Mouse (Mus musculus): ENCODE measurements around the gene Abhd16b. TPM values are rescaled to one million over a fixed set of nuclear protein-coding genes. Genes with fewer than 3 reads are reported as not detected.

The Abhd16b gene
- total and polyA plus RNA-seq, 3 experiments: 0.08 TPM; not detected in 2

DNA sequence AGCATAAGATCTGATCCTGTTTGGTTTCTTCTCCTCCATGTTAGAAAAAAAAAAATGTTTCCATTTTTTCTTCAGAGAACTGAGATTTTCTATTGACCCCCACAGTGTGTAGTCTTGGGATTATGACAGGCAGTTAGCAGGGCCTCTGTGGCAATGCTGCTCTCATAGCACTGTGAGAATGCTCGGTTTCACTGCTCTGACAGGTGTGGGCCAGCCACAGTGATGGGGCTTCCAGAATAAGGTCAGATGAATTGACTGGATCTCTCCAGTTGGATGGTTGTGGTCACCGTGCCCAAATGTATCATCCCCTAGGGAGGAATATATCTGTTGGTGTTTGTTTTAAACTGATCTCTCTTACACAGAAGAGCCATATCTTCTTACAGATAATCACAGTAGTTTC lies 16.2 kb downstream of the Abhd16b start (continued):
- no peak for TF ChIP-seq JUND (IDR thresholded peaks at IDR 0.05; ENCODE audit: low read depth, low read length)
- no peak for TF ChIP-seq KAT2A (conservative IDR thresholded peaks at IDR 0.05; ENCODE audit: low read depth, low read length)
- no peak for TF ChIP-seq ZC3H11A (IDR thresholded peaks at IDR 0.05; ENCODE audit: low read depth, low read length)

DNA sequence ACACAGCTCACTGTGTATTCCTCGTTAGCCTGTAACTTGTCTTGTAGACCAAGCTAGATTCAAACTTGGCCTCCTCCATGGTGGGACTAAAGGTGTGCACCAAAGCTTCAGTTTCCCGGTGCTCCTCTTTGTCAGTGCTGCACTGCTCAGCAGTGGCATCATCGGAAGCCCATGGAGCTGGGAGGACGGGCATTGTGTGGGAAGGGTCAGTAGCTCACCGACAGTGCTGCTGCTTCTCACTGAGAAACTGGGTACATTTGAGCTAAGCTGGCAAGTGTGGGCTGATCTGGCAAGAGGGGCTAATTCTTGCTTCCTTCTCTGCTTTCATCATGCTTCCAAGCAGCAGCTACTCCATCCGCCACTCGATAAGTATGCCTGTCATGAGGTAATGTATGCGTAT lies 18.2 kb downstream of the Abhd16b start:
- Histone ChIP-seq H3K79me2 (ENCODE audit: control insufficient read depth, insufficient read depth, low read length, poor library complexity) (no peaks in the 10 kb centered on the region), H3K4me1 (ENCODE audit: control insufficient read depth in 1 of 2, insufficient read depth in 2 of 2, low read length in 2 of 2) (no peaks in the 10 kb centered on the region), H3K36me3 (ENCODE audit: control insufficient read depth in 1 of 2, insufficient read depth in 2 of 2, low read length in 2 of 2) (peaks cover 0 to 54% of the 10 kb centered on the region in 2 experiments; a peak in 2 of 4 replicates), H3K4me3 (ENCODE audit: control insufficient read depth in 1 of 2, insufficient read depth in 1 of 2, low read depth in 2 of 2, low read length in 2 of 2) (no peak overlapping the region), H3K9me3 (replicated peaks; ENCODE audit: insufficient read depth, low read length) (no peaks in the 10 kb centered on the region), H3K27me3 (ENCODE audit: control insufficient read depth in 1 of 2, insufficient read depth in 2 of 2, low read length in 2 of 2) (no peaks in the 10 kb centered on the region), H3K27ac (ENCODE audit: control insufficient read depth, low read depth, low read length) (no peak overlapping the region), H3K9ac (ENCODE audit: control insufficient read depth, low read depth, low read length, poor library complexity, severe bottlenecking) (no peak overlapping the region)
- TF ChIP-seq JUND (IDR thresholded peaks at IDR 0.05; ENCODE audit: low read depth, low read length) (no peak), MYC (IDR thresholded peaks at IDR 0.05; ENCODE audit: low read depth, low read length) (no peak)
- DNase-seq (ENCODE audit: low read depth, low spot score): no peak

DNA sequence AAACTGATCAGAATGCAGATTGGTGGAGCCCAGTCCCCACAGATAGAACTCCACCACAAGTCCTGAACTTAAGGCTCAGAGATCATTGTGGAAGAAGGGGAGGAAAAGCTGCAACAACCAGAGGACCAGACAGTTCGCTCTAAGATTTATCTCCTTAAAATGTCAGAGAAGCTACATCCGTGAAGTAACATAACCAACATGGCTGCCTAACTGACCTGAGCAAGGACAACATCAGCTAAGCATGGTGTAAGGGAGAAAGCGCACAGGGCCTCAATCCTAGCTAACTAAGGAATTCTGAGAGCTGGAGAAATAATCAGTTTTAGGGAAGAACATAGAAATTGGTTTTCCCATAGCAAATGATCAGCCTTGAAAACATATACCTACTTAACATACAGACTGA lies 26.2 kb downstream of the Abhd16b start:
- peaks cover 10 to 14% of the 10 kb centered on the region in 2 experiments for H3K4me1 ChIP-seq (ENCODE audit: control insufficient read depth in 1 of 2, insufficient read depth in 2 of 2, low read length in 2 of 2)
- peak overlapping the region; percentile 89 for H3K27ac ChIP-seq (ENCODE audit: control insufficient read depth, low read depth, low read length)
- no peaks in the 10 kb centered on the region for H3K27me3 ChIP-seq (ENCODE audit: control insufficient read depth in 1 of 2, insufficient read depth in 2 of 2, low read length in 2 of 2)
- peak overlapping the region; percentile 87 for H3K9ac ChIP-seq (ENCODE audit: control insufficient read depth, low read depth, low read length, poor library complexity, severe bottlenecking)
- H3K9me3 ChIP-seq (replicated peaks; ENCODE audit: insufficient read depth, low read length): no peaks in the 10 kb centered on the region
- peak; percentile 39 for DNase-seq (ENCODE audit: low read depth, low spot score)
- H3K79me2 ChIP-seq (ENCODE audit: control insufficient read depth, insufficient read depth, low read length, poor library complexity): peaks cover 36% of the 10 kb centered on the region
- H3K4me3 ChIP-seq (ENCODE audit: control insufficient read depth in 1 of 2, insufficient read depth in 1 of 2, low read depth in 2 of 2, low read length in 2 of 2): peak overlapping the region; percentile 42 to 82
- TF ChIP-seq MAZ (IDR thresholded peaks at IDR 0.05; ENCODE audit: low read depth, low read length) (no peak), CTCF (IDR thresholded peaks at IDR 0.05 in 2 of 3, conservative IDR thresholded peaks at IDR 0.05 in 1 of 3; ENCODE audit: control insufficient read depth in 1 of 3, insufficient read depth in 1 of 3, low read depth in 2 of 3, low read length in 3 of 3, poor library complexity in 1 of 3, severe bottlenecking in 1 of 3) (no peak), SMC3 (IDR thresholded peaks at IDR 0.05; ENCODE audit: low read depth, low read length) (no peak), MAX (IDR thresholded peaks at IDR 0.05; ENCODE audit: low read length) (no peak), ZKSCAN1 (IDR thresholded peaks at IDR 0.05; ENCODE audit: low read depth, low read length) (no peak), ELF1 (IDR thresholded peaks at IDR 0.05; ENCODE audit: low read depth, low read length) (no peak), MXI1 (IDR thresholded peaks at IDR 0.05; ENCODE audit: low read depth, low read length) (peak; percentile 28; the same call in 1 of the 2 replicates), MYB (IDR thresholded peaks at IDR 0.05; ENCODE audit: low read depth, low read length) (no peak), USF1 (IDR thresholded peaks at IDR 0.05; ENCODE audit: low read depth, low read length) (no peak), MAFK (IDR thresholded peaks at IDR 0.05; ENCODE audit: borderline replicate concordance, low read depth, low read length) (no peak), EP300 (IDR thresholded peaks at IDR 0.05; ENCODE audit: low read depth in 1 of 2, low read length in 2 of 2) (no peak), POLR2AphosphoS2 (IDR thresholded peaks at IDR 0.05; ENCODE audit: low read length) (peak; percentile 51; the same call in 1 of the 2 replicates), USF2 (IDR thresholded peaks at IDR 0.05; ENCODE audit: borderline replicate concordance in 1 of 2, insufficient read depth in 1 of 2, low read depth in 1 of 2, low read length in 2 of 2) (no peak), NELFE (IDR thresholded peaks at IDR 0.05; ENCODE audit: low read depth, low read length) (0 out of 2 replicates have a peak, but pooled peaks have one; percentile 16), SIN3A (IDR thresholded peaks at IDR 0.05; ENCODE audit: low read length) (peak; percentile 51; the same call in 1 of the 2 replicates)
- H3K36me3 ChIP-seq (ENCODE audit: control insufficient read depth in 1 of 2, insufficient read depth in 2 of 2, low read length in 2 of 2): peaks cover 21 to 33% of the 10 kb centered on the region in 2 experiments

All from MEL (cell line).